Mouse (Mus musculus): Measurements from ENCODE around the gene Commd6. TPM values are rescaled to one million over a fixed set of nuclear protein-coding genes. Genes with fewer than 3 reads are reported as not detected.
"Not testable (repeated sequence)": the region's sequence is repeated elsewhere in the genome, so short reads cannot be mapped to it uniquely, and the experiment has no call there.

Gene Commd6
- polyA plus RNA-seq, 1 experiment from 2014 or later = 83.6 TPM

- Histone ChIP-seq H3K27me3 (ENCODE audit: insufficient read depth, poor library complexity, severe bottlenecking) (no peaks in the 10 kb centered on the region), H3K36me3 (no peaks in the 10 kb centered on the region), H3K4me3 (no peak overlapping the region), H3K27ac (no peak overlapping the region), H3K9me3 (no peaks in the 10 kb centered on the region), H3K4me1 (peaks cover 15% of the 10 kb centered on the region)
- WGBS = 71% methylated on average over 2 of the region's 2 CpGs
- DNase-seq (ENCODE audit: low spot score) = no peak
Observed at GRCm38 (mm10) chr14:101605843-101606242, 34.6 kb downstream of the Commd6 start.

DNA sequence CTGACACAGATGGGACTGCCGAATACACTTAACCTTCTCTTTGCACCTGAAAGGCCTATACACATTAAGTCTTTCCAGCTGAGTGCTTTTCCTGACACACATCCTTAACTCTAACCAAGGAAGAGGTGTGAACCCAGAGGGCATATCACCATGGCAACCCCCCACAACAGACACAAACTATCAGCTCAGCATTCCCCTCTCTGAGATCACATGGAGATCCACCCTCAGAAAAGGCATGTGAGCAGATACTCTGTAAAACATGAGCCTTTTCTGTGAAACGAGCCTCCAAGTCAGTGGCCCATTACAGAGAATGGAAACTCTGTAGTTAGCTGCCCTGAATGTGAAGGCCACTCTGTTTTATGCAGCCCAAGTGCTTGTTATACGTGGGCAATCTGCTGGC is 37.6 kb downstream of the Commd6 start:
- Histone ChIP-seq H3K36me3 (no peaks in the 10 kb centered on the region), H3K4me3 (no peak overlapping the region), H3K27ac (no peak overlapping the region), H3K27me3 (ENCODE audit: insufficient read depth, poor library complexity, severe bottlenecking) (no peaks in the 10 kb centered on the region), H3K4me1 (peaks cover 15% of the 10 kb centered on the region), H3K9me3 (no peaks in the 10 kb centered on the region)
- WGBS = 45% methylated on average over 3 of the region's 3 CpGs
- no peak for DNase-seq (ENCODE audit: low spot score)

- Histone ChIP-seq H3K4me3 (no peak overlapping the region), H3K27ac (no peak overlapping the region), H3K4me1 (no peaks in the 10 kb centered on the region), H3K36me3 (no peaks in the 10 kb centered on the region), H3K9me3 (no peaks in the 10 kb centered on the region), H3K27me3 (ENCODE audit: insufficient read depth, poor library complexity, severe bottlenecking) (no peaks in the 10 kb centered on the region)
- DNase-seq (ENCODE audit: low spot score) = no peak
- 86% methylated on average over 11 of the region's 14 CpGs for WGBS
Observed at GRCm38 (mm10) chr14:101597096-101597715, 43.3 kb downstream of the Commd6 start.

GRCm38 (mm10) chr14:101596691-101597090 is 43.8 kb downstream of the Commd6 start:
- Histone ChIP-seq H3K27me3 (ENCODE audit: insufficient read depth, poor library complexity, severe bottlenecking) (no peaks in the 10 kb centered on the region), H3K36me3 (no peaks in the 10 kb centered on the region), H3K9me3 (no peaks in the 10 kb centered on the region), H3K27ac (no peak overlapping the region), H3K4me1 (no peaks in the 10 kb centered on the region), H3K4me3 (no peak overlapping the region)
- WGBS = 90% methylated on average over 9 of the region's 9 CpGs
- no peak for DNase-seq (ENCODE audit: low spot score)

GRCm38 (mm10) chr14:101595301-101596080 is 45.0 kb downstream of the Commd6 start:
- 75% methylated on average over 13 of the region's 13 CpGs for WGBS
- no peaks in the 10 kb centered on the region for H3K9me3 ChIP-seq
- no peaks in the 10 kb centered on the region for H3K4me1 ChIP-seq
- H3K27ac ChIP-seq = no peak overlapping the region
- DNase-seq (ENCODE audit: low spot score) = no peak
- H3K4me3 ChIP-seq = no peak overlapping the region
- no peaks in the 10 kb centered on the region for H3K27me3 ChIP-seq (ENCODE audit: insufficient read depth, poor library complexity, severe bottlenecking)
- no peaks in the 10 kb centered on the region for H3K36me3 ChIP-seq

DNA sequence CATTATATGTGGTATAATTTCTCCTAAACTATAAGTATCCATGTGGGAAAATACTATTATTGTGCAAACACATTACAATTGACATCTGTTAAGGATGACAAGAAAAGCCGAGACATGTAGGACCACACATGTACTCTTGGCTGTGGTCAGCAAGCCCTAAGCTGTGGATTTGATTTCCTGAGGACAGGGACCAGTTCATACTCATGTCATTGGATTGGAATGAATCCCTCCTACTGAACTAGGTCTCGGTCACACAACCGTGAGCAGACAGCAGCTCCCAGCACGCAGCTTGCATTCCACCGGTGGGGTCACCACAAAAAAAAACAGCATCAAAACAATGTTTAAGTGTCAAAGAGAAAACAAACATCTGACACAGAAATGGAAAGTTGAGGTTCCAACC is 46.5 kb downstream of the Commd6 start:
- no peak for DNase-seq (ENCODE audit: low spot score)
- no peaks in the 10 kb centered on the region for H3K4me1 ChIP-seq
- no peaks in the 10 kb centered on the region for H3K27me3 ChIP-seq (ENCODE audit: insufficient read depth, poor library complexity, severe bottlenecking)
- H3K4me3 ChIP-seq = no peak overlapping the region
- no peaks in the 10 kb centered on the region for H3K36me3 ChIP-seq
- H3K27ac ChIP-seq = no peak overlapping the region
- no peaks in the 10 kb centered on the region for H3K9me3 ChIP-seq
- WGBS = 79% methylated on average over 5 of the region's 5 CpGs

DNA sequence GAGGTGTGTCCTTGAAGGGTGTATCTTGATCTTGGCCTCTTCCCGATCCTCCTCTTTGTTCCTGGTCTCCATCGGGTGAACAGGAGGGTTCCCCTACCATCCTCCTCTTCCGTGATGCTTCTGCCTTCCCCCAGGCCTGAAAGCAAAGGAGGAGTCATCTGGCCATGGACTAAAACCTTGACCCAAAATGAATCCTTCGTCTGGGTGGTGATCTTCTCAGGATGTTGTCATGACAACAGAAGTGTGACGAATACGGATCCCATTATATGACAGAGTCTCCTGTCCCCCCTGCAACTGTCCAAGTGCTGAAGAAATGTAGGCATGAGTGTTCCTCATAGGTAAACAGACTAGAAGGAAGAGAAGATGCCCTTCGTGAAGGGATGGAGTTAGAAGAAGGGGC is 47.1 kb downstream of the Commd6 start:
- DNase-seq (ENCODE audit: low spot score) = no peak
- Histone ChIP-seq H3K27me3 (ENCODE audit: insufficient read depth, poor library complexity, severe bottlenecking) (no peaks in the 10 kb centered on the region), H3K27ac (no peak overlapping the region), H3K4me3 (no peak overlapping the region), H3K36me3 (no peaks in the 10 kb centered on the region), H3K9me3 (no peaks in the 10 kb centered on the region), H3K4me1 (no peaks in the 10 kb centered on the region)
- whole genome bisulfite sequencing = 83% methylated on average over 7 of the region's 7 CpGs

GRCm38 (mm10) chr14:101591101-101591500 is 49.4 kb downstream of the Commd6 start:
- Histone ChIP-seq H3K27ac (no peak overlapping the region), H3K9me3 (no peaks in the 10 kb centered on the region), H3K36me3 (no peaks in the 10 kb centered on the region), H3K4me1 (peaks cover 8% of the 10 kb centered on the region), H3K27me3 (ENCODE audit: insufficient read depth, poor library complexity, severe bottlenecking) (no peaks in the 10 kb centered on the region), H3K4me3 (no peak overlapping the region)
- DNase-seq (ENCODE audit: low spot score) = no peak
- WGBS = 79% methylated on average over 5 of the region's 5 CpGs

DNA sequence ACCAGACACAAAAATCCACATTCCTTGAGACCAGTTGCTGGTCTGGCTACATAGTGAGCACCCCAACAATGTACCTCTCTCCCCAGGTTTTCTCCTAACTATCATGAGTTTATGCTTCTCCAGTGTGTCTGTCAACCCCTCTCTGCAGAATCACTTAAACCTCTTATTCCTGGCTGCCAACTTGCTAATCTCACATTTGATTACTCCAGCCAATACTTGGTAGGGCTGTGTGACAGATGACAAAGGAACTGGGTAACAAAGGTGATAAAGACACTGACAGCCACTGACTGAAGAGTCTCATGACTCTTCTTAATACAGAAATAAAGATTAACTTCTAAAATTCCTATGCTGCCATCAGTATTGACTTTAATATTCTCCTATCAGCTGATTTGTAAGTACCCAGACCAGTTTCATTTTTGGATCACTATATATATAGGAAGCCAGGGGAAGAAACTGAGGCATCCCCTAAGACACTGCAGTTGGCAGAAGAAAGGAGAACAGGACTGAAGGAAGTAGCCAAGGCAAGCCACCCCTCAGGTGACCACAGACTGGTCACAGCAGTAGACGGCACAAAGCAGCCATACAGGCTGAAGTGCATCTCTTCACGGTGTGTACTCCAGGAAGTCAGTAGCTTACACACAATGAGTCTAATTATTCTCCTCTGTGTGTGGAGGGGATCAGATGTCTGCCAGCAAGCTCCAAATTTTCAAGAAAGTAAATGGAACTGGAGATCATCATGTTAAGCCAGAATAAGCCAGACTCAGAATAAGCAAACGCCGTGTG is 52.1 kb downstream of the Commd6 start:
- H3K9me3 ChIP-seq, H3K27ac ChIP-seq: not testable (repeated sequence)

DNA sequence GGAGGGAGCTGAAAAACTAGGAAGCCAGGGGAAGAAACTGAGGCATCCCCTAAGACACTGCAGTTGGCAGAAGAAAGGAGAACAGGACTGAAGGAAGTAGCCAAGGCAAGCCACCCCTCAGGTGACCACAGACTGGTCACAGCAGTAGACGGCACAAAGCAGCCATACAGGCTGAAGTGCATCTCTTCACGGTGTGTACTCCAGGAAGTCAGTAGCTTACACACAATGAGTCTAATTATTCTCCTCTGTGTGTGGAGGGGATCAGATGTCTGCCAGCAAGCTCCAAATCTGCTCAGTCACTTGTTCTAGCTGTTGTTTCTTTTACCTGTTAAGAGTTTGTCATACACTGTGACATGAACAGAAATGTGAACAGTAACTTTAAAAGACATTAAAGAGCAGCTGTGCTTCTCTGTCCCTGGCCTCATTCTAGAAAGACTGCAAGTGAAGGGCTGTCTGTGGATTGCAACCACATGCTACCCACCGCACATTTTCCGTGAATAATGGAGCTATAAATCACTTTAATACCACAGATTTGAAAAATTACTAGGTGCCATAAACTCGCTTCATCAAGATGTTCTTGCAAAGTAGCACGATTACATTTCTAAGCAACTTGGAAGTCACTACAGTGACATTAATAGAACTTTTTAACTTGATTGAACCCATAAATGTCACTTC is 53.0 kb downstream of the Commd6 start:
- not testable (repeated sequence) for H3K27ac ChIP-seq; H3K4me3 ChIP-seq; H3K27me3 ChIP-seq (ENCODE audit: insufficient read depth, poor library complexity, severe bottlenecking); H3K9me3 ChIP-seq; H3K36me3 ChIP-seq; DNase-seq (ENCODE audit: low spot score)
- WGBS = 78% methylated on average over 5 of the region's 6 CpGs
- H3K4me1 ChIP-seq = peaks cover 12% of the 10 kb centered on the region

More for the DNA sequence above, 52.1 kb downstream of the Commd6 start:
- not testable (repeated sequence) for H3K36me3 ChIP-seq; DNase-seq (ENCODE audit: low spot score); H3K4me3 ChIP-seq; H3K27me3 ChIP-seq (ENCODE audit: insufficient read depth, poor library complexity, severe bottlenecking)
- H3K4me1 ChIP-seq = peaks cover 12% of the 10 kb centered on the region
- 61% methylated on average over 3 of the region's 4 CpGs for WGBS

GRCm38 (mm10) chr14:101586096-101586495 is 54.4 kb downstream of the Commd6 start:
- H3K27ac ChIP-seq = peak overlapping the region; percentile 49; the same call in 1 of the 2 replicates
- H3K27me3 ChIP-seq (ENCODE audit: insufficient read depth, poor library complexity, severe bottlenecking) = no peaks in the 10 kb centered on the region

More at GRCm38 (mm10) chr14:101586096-101586495, 54.4 kb downstream of the Commd6 start:
- H3K9me3 ChIP-seq = no peaks in the 10 kb centered on the region
- no peak overlapping the region for H3K4me3 ChIP-seq
- H3K36me3 ChIP-seq = no peaks in the 10 kb centered on the region
- 33% methylated on average over 7 of the region's 7 CpGs for WGBS
- no peak for DNase-seq (ENCODE audit: low spot score)
- H3K4me1 ChIP-seq = peaks cover 12% of the 10 kb centered on the region
